Mouse (Mus musculus) cortical plate, adult 2 months (tissue): ENCODE results near the gene Fgfr2. TPM values are rescaled to one million over a fixed set of nuclear protein-coding genes. Genes with fewer than 3 reads are reported as not detected.

Source experiments
- H3K27ac ChIP-seq: fragments of 200-500 bp; 2 replicates; pipeline ENCODE4 v1.5.1; 2012; ENCODE audit warnings: low read length, control low read depth, inconsistent platforms; ENCODE audit not compliant: insufficient read depth
- H3K4me1 ChIP-seq: fragments of 200-500 bp; 2 replicates; pipeline ENCODE4 v1.6.1; 2011; ENCODE audit warnings: low read length; ENCODE audit not compliant: control insufficient read depth, insufficient read depth
- H3K4me3 ChIP-seq: fragments of 200-500 bp; 2 replicates; pipeline ENCODE4 v1.5.1; 2011; ENCODE audit warnings: mild to moderate bottlenecking, low read length, control low read depth; ENCODE audit not compliant: insufficient read depth
- CTCF ChIP-seq: fragments of 200-500 bp; IDR thresholded peaks from 2 replicates; pipeline ENCODE4 v1.5.1; 2011; ENCODE audit warnings: mild to moderate bottlenecking, control low read depth, low read length; ENCODE audit not compliant: insufficient read depth; ENCODE audit errors: extremely low read depth
- POLR2A ChIP-seq: fragments of 200-500 bp; IDR thresholded peaks from 2 replicates; pipeline ENCODE4 v1.6.1; 2011; ENCODE audit warnings: mild to moderate bottlenecking, low read length, control low read depth; ENCODE audit not compliant: insufficient read depth; ENCODE audit errors: extremely low read depth
- polyA plus RNA-seq: library from polyadenylated mRNA; depleted of rRNA; stranded (reverse); fragments of >200 nt; gene quantifications from 2 replicates; pipeline ENCODE4 v1.2.3, GENCODE M21; 2012

The Fgfr2 gene
- polyA plus RNA-seq, 1 experiment: 50.4 TPM

GRCm38 (mm10) chr7:131547481-131547880 is 1575.7 kb downstream of the Fgfr2 start:
- Histone ChIP-seq H3K4me3 (no peak overlapping the region), H3K4me1 (no peaks in the 10 kb centered on the region), H3K27ac (no peak overlapping the region)
- no peak for TF ChIP-seq POLR2A
- no peak for TF ChIP-seq CTCF

GRCm38 (mm10) chr7:131546423-131546822 is 1576.7 kb downstream of the Fgfr2 start:
- TF ChIP-seq POLR2A (no peak), CTCF (no peak)
- Histone ChIP-seq H3K4me1 (no peaks in the 10 kb centered on the region), H3K4me3 (no peak overlapping the region), H3K27ac (no peak overlapping the region)

- H3K27ac ChIP-seq: no peak overlapping the region
- no peaks in the 10 kb centered on the region for H3K4me1 ChIP-seq
- TF ChIP-seq POLR2A (no peak), CTCF (no peak)
- no peak overlapping the region for H3K4me3 ChIP-seq
Observed at GRCm38 (mm10) chr7:131545701-131546385, 1577.3 kb downstream of the Fgfr2 start.

GRCm38 (mm10) chr7:131544871-131545270 is 1578.3 kb downstream of the Fgfr2 start:
- TF ChIP-seq CTCF (no peak), POLR2A (no peak)
- no peak overlapping the region for H3K4me3 ChIP-seq
- H3K4me1 ChIP-seq: no peaks in the 10 kb centered on the region
- no peak overlapping the region for H3K27ac ChIP-seq

GRCm38 (mm10) chr7:131543623-131544481 is 1579.3 kb downstream of the Fgfr2 start:
- no peak overlapping the region for H3K4me3 ChIP-seq
- H3K4me1 ChIP-seq: no peaks in the 10 kb centered on the region
- H3K27ac ChIP-seq: no peak overlapping the region
- no peak for TF ChIP-seq POLR2A
- no peak for TF ChIP-seq CTCF

GRCm38 (mm10) chr7:131542872-131543622 is 1580.1 kb downstream of the Fgfr2 start:
- H3K27ac ChIP-seq: no peak overlapping the region
- no peak overlapping the region for H3K4me3 ChIP-seq
- TF ChIP-seq POLR2A (no peak), CTCF (no peak)

GRCm38 (mm10) chr7:131542115-131542871 is 1580.9 kb downstream of the Fgfr2 start, which contains the start of gene Hmx3:
Hmx3 (plus strand) TSS chr7:131542867.
- no peak for TF ChIP-seq POLR2A
- no peak for TF ChIP-seq CTCF

More at GRCm38 (mm10) chr7:131542872-131543622, 1580.1 kb downstream of the Fgfr2 start:
- no peaks in the 10 kb centered on the region for H3K4me1 ChIP-seq

GRCm38 (mm10) chr7:131541184-131542114 is 1581.7 kb downstream of the Fgfr2 start:
- Histone ChIP-seq H3K27ac (no peak overlapping the region), H3K4me3 (no peak overlapping the region), H3K4me1 (no peaks in the 10 kb centered on the region)
- TF ChIP-seq POLR2A: no peak
- TF ChIP-seq CTCF: no peak

More at GRCm38 (mm10) chr7:131542115-131542871, 1580.9 kb downstream of the Fgfr2 start, which contains the start of gene Hmx3:
- no peak within 1 kb of the TSS for H3K27ac ChIP-seq
- no peak within 1 kb of the TSS for H3K4me3 ChIP-seq
- no peaks in the 10 kb centered on the region for H3K4me1 ChIP-seq
